Mouse (Mus musculus) intestine, postnatal 0 days (tissue): ENCODE data around the gene Rbbp8nl. TPM values are rescaled to one million over a fixed set of nuclear protein-coding genes. Genes with fewer than 3 reads are reported as not detected.

ENCODE experiments used
- ATAC-seq: fragments of 200-750 bp; cut with Nextera tagmentation; 2 replicates; pipeline ENCODE4 v1.8.0; 2017; ENCODE audit warnings: mild to moderate bottlenecking, moderate TSS enrichment, moderate library complexity
- H3K27ac ChIP-seq: fragments of 300-500 bp; sonication (generic); 2 replicates; pipeline ENCODE4 v1.5.1; 2014; ENCODE audit warnings: mild to moderate bottlenecking, low read depth, low read length, moderate library complexity
- H3K27me3 ChIP-seq: fragments of 300-500 bp; sonication (generic); replicated peaks from 2 replicates; pipeline ENCODE4 v1.6.1; 2014; ENCODE audit warnings: low read length, mixed read lengths; ENCODE audit not compliant: control insufficient read depth, insufficient read depth
- H3K36me3 ChIP-seq: fragments of 300-500 bp; sonication (generic); 2 replicates; pipeline ENCODE4 v1.6.1; 2014; ENCODE audit warnings: mild to moderate bottlenecking, moderate library complexity; ENCODE audit not compliant: control insufficient read depth, insufficient read depth
- H3K4me1 ChIP-seq: fragments of 300-500 bp; sonication (generic); replicated peaks from 2 replicates; pipeline ENCODE4 v1.6.1; 2014; ENCODE audit warnings: antibody characterized with exemption, low read length, mixed read lengths; ENCODE audit not compliant: control insufficient read depth, insufficient read depth
- H3K4me2 ChIP-seq: fragments of 300-500 bp; sonication (generic); replicated peaks from 2 replicates; pipeline ENCODE4 v1.6.1; 2014; ENCODE audit warnings: low read depth, mild to moderate bottlenecking, moderate library complexity
- H3K4me3 ChIP-seq: fragments of 300-500 bp; sonication (generic); 2 replicates; pipeline ENCODE4 v1.5.1; 2014; ENCODE audit warnings: low read depth, low read length
- H3K9ac ChIP-seq: fragments of 300-500 bp; sonication (generic); 2 replicates; pipeline ENCODE4 v1.6.1; 2014; ENCODE audit warnings: mild to moderate bottlenecking, low read depth, low read length
- H3K9me3 ChIP-seq: fragments of 300-500 bp; sonication (generic); 2 replicates; pipeline ENCODE4 v1.6.1; 2016; ENCODE audit warnings: mixed run types; ENCODE audit not compliant: control insufficient read depth
- CTCF ChIP-seq: sonication (generic); IDR thresholded peaks from 2 replicates; pipeline ENCODE4 v1.5.1; 2016; ENCODE audit warnings: low read depth, mild to moderate bottlenecking, control low read depth, antibody characterized with exemption, moderate library complexity
- whole genome bisulfite sequencing: fragments of 180-500 bp; shearing (Covaris S2); extraction: QIAGEN DNeasy Blood & Tissue Kit; methylation state at CpG from one replicate; pipeline ENCODE4 v1.1.7; 2014; 5-methylcytosine and 5-hydroxymethylcytosine counted together
- polyA plus RNA-seq: library from polyadenylated mRNA; unstranded; fragments of >200 nt; fragmentation: Nextera tagmentation; extraction: Ambion mirVana; gene quantifications from 2 replicates; pipeline ENCODE4 v1.2.1, GENCODE M21; 2015

Rbbp8nl gene
- polyA plus RNA-seq, 1 experiment from 2014 or later = 0.25 TPM

DNA sequence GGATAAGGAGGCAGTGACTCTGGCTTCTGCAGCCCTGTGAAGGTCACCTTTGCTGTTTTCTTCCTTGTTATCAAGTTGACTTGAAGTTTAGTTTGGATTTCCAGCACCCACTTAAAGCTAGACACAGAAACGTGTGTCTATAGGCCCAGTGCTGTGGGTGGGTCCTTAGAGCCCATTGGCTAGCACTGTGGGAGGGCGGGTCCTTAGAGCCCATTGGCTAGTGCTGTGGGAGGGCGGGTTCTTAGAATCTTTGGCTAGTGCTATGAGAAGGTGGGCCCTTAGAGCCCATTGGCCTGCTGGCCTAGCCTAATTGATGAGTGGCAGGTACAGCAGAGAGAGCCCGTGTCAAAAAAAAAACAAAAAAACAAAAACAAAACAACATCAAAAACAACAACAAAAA lies 30.5 kb upstream of the Rbbp8nl start:
- no peak overlapping the region for H3K9ac ChIP-seq
- TF ChIP-seq CTCF = no peak
- H3K9me3 ChIP-seq = no peaks in the 10 kb centered on the region
- no peaks in the 10 kb centered on the region for H3K27me3 ChIP-seq
- WGBS = 81% methylated on average over 4 of the region's 4 CpGs
- H3K4me2 ChIP-seq = no peak overlapping the region
- no peak overlapping the region for H3K27ac ChIP-seq
- peaks cover 11% of the 10 kb centered on the region; the same call in 1 of the 2 replicates for H3K4me1 ChIP-seq
- peaks cover under 1% of the 10 kb centered on the region; the same call in 1 of the 2 replicates for H3K36me3 ChIP-seq
- no peak overlapping the region for H3K4me3 ChIP-seq
- ATAC-seq = 0 out of 2 replicates have a peak, but pooled peaks have one; percentile 25

DNA sequence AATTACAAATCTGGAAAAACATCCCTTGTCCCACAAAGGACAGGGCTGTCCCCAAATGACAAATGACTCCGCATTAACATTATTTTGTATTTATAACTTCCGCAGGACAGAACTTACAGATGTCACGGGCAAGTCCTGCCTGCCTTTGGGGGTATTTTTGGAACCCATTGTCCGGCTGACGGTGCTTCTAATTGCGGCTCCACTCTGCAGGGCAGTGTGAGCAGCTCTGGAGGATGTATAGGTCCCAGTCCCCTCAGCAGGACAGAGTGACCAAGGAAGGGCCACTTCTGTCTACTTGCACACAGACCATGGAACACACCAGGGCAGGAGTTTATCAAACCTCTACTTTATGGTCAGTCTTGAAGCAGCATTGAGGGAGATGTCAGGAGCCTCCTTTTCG lies 27.9 kb upstream of the Rbbp8nl start:
- 78% methylated on average over 7 of the region's 7 CpGs for WGBS
- Histone ChIP-seq H3K4me1 (peaks cover 9% of the 10 kb centered on the region; the same call in 1 of the 2 replicates), H3K27ac (no peak overlapping the region), H3K4me3 (no peak overlapping the region), H3K4me2 (no peak overlapping the region), H3K27me3 (no peaks in the 10 kb centered on the region), H3K9ac (no peak overlapping the region), H3K9me3 (no peaks in the 10 kb centered on the region), H3K36me3 (no peaks in the 10 kb centered on the region)
- no peak for ATAC-seq
- no peak for TF ChIP-seq CTCF

DNA sequence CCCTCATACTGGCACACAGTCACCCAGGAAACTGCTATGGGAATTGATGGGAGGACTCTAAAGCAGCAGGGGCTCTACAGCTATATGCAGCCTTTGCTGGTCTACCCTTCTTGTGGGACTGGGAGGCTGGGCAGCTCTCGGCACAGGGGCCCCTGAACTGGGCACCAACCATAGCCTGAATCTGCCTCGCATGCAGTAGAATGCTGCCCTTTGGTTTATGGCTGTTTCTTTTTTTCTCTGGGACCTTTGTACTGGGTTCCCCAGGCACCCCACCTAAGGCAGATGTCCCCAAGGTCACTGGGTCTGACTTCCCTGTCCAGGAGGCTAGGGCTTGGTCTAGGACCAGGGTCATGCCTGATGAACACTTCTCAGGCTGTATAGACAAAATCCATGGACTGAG lies 24.6 kb upstream of the Rbbp8nl start:
- peak; percentile 87 for ATAC-seq
- H3K4me3 ChIP-seq = no peak overlapping the region
- peak overlapping the region; percentile 83 for H3K27ac ChIP-seq
- 29% methylated on average over 2 of the region's 2 CpGs for WGBS
- H3K9me3 ChIP-seq = no peaks in the 10 kb centered on the region
- peaks cover 5% of the 10 kb centered on the region; the same call in 1 of the 2 replicates for H3K4me1 ChIP-seq
- H3K4me2 ChIP-seq = no peak overlapping the region
- TF ChIP-seq CTCF = no peak
- no peaks in the 10 kb centered on the region for H3K27me3 ChIP-seq
- H3K36me3 ChIP-seq = no peaks in the 10 kb centered on the region
- no peak overlapping the region for H3K9ac ChIP-seq

DNA sequence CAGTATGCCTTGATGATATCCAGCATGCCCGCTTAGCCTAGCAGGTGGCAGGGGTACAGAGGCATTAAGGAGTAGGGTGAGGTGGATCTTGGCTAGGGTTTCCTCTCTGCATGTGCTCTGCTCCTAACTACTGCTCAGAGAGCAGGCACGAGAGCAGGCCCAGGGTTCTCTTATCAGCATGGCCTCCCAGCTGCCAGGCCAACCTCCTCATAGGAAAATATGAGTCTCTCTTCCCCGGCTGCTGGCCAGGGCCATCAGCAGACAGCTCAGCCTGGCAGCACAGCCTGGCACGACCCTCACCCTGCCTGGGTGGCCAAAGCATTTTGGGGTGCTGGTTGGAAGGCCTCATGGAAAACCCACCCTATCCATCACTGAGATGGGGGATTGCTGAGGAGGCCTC lies 21.5 kb upstream of the Rbbp8nl start:
- no peak for ATAC-seq
- no peak for TF ChIP-seq CTCF
- Histone ChIP-seq H3K4me1 (peaks cover 5% of the 10 kb centered on the region; the same call in 1 of the 2 replicates), H3K36me3 (no peaks in the 10 kb centered on the region), H3K27me3 (no peaks in the 10 kb centered on the region), H3K27ac (no peak overlapping the region), H3K9ac (no peak overlapping the region), H3K9me3 (no peaks in the 10 kb centered on the region), H3K4me2 (no peak overlapping the region), H3K4me3 (no peak overlapping the region)
- 68% methylated on average over 4 of the region's 4 CpGs for WGBS

DNA sequence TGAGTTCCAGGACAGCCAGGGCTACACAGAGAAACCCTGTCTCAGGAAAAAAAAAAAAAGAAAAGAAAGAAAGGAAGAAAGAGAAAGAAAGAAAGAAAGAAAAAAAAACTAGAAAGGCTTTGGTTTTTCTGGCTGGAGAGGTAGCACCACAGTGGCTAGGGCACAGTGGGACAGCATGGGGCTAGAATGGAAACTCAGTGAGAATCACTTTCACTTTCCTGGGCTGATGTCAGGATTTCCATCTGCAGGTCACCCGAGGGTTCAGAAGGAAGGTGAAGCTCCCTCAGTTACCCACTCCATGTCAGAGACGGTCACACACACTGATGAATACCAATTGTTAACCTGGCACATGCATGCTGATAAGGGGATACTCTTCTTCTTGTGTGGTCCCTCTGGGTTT lies 18.0 kb upstream of the Rbbp8nl start:
- Histone ChIP-seq H3K4me2 (no peak overlapping the region), H3K27me3 (no peaks in the 10 kb centered on the region), H3K9ac (no peak overlapping the region), H3K4me1 (no peaks in the 10 kb centered on the region), H3K27ac (no peak overlapping the region), H3K36me3 (no peaks in the 10 kb centered on the region), H3K4me3 (no peak overlapping the region), H3K9me3 (no peaks in the 10 kb centered on the region)
- no peak for ATAC-seq
- no peak for TF ChIP-seq CTCF
- 49% methylated on average over 2 of the region's 2 CpGs for WGBS

DNA sequence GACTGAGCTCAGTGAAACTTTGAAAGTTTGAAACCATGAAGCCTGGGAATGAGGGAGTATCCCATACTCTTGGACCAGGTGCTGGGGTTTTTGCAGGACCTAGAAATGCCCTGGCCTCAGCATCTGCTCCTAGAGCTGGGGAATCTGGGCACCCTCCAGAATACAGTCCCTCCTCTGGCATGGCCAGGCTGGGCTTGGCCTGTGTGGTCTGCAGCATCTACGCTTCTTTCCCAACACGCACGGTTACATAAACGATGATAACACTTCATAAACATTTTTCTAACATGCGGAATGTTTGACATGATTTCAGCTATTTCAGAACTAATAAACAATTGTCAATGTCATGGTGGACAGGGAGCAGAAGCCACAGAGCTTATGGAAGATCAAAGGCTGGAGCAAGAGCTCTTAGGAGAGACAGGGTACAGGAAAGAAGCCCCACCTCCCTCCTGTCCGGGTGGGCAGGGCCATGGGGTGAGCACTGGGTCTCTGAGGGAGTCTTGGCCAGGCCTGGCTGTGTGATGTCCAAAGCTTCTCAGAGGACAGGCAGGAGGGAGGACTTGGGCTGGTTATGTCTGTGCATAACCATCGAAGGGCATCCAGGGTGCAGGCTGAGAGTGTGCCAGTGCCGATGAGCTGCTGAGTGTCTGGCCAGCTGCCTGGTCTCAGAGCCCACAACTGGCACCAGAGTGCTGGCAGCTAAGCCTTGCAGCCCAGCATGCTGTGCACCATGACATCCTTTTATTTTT lies 16.9 kb upstream of the Rbbp8nl start:
- Histone ChIP-seq H3K4me1 (no peaks in the 10 kb centered on the region), H3K9me3 (no peaks in the 10 kb centered on the region), H3K27ac (no peak overlapping the region), H3K4me3 (no peak overlapping the region), H3K27me3 (no peaks in the 10 kb centered on the region), H3K4me2 (no peak overlapping the region), H3K36me3 (no peaks in the 10 kb centered on the region), H3K9ac (no peak overlapping the region)
- 68% methylated on average over 8 of the region's 8 CpGs for WGBS
- no peak for ATAC-seq
- TF ChIP-seq CTCF = no peak
